Mouse (Mus musculus): ENCODE measurements around the gene Capn2. TPM values are rescaled to one million over a fixed set of nuclear protein-coding genes. Genes with fewer than 3 reads are reported as not detected.

Capn2 gene
- total and polyA plus RNA-seq, 3 experiments: 10.6 to 19.3 TPM; not detected in 1

GRCm38 (mm10) chr1:182439546-182440222, 77.7 kb downstream of the Capn2 start:
- no peak overlapping the region for H3K4me3 ChIP-seq (ENCODE audit: control insufficient read depth in 1 of 2, insufficient read depth in 1 of 2, low read depth in 2 of 2, low read length in 2 of 2)
- no peaks in the 10 kb centered on the region for H3K79me2 ChIP-seq (ENCODE audit: control insufficient read depth, insufficient read depth, low read length, poor library complexity)
- H3K9ac ChIP-seq (ENCODE audit: control insufficient read depth, low read depth, low read length, poor library complexity, severe bottlenecking): no peak overlapping the region
- H3K36me3 ChIP-seq (ENCODE audit: control insufficient read depth in 1 of 2, insufficient read depth in 2 of 2, low read length in 2 of 2): peaks cover 0 to 1% of the 10 kb centered on the region in 2 experiments; a peak in 1 of 4 replicates
- no peak overlapping the region for H3K27ac ChIP-seq (ENCODE audit: control insufficient read depth, low read depth, low read length)
- DNase-seq (ENCODE audit: low read depth, low spot score): no peak
- no peaks in the 10 kb centered on the region for H3K9me3 ChIP-seq (replicated peaks; ENCODE audit: insufficient read depth, low read length)
- no peaks in the 10 kb centered on the region for H3K4me1 ChIP-seq (ENCODE audit: control insufficient read depth in 1 of 2, insufficient read depth in 2 of 2, low read length in 2 of 2)
- TF ChIP-seq HCFC1 (IDR thresholded peaks at IDR 0.05; ENCODE audit: low read depth, low read length): no peak
- no peaks in the 10 kb centered on the region for H3K27me3 ChIP-seq (ENCODE audit: control insufficient read depth in 1 of 2, insufficient read depth in 2 of 2, low read length in 2 of 2)

GRCm38 (mm10) chr1:182436746-182437145, 80.7 kb downstream of the Capn2 start:
- Histone ChIP-seq H3K36me3 (ENCODE audit: control insufficient read depth in 1 of 2, insufficient read depth in 2 of 2, low read length in 2 of 2) (no peaks in the 10 kb centered on the region; a peak in 2 of 4 replicates), H3K79me2 (ENCODE audit: control insufficient read depth, insufficient read depth, low read length, poor library complexity) (no peaks in the 10 kb centered on the region), H3K4me3 (ENCODE audit: control insufficient read depth in 1 of 2, insufficient read depth in 1 of 2, low read depth in 2 of 2, low read length in 2 of 2) (no peak overlapping the region), H3K27ac (ENCODE audit: control insufficient read depth, low read depth, low read length) (no peak overlapping the region), H3K9me3 (replicated peaks; ENCODE audit: insufficient read depth, low read length) (no peaks in the 10 kb centered on the region), H3K27me3 (ENCODE audit: control insufficient read depth in 1 of 2, insufficient read depth in 2 of 2, low read length in 2 of 2) (no peaks in the 10 kb centered on the region), H3K9ac (ENCODE audit: control insufficient read depth, low read depth, low read length, poor library complexity, severe bottlenecking) (no peak overlapping the region), H3K4me1 (ENCODE audit: control insufficient read depth in 1 of 2, insufficient read depth in 2 of 2, low read length in 2 of 2) (no peaks in the 10 kb centered on the region)
- TF ChIP-seq ZKSCAN1 (IDR thresholded peaks at IDR 0.05; ENCODE audit: low read depth, low read length): no peak
- no peak for TF ChIP-seq CTCF (IDR thresholded peaks at IDR 0.05 in 2 of 3, conservative IDR thresholded peaks at IDR 0.05 in 1 of 3; ENCODE audit: control insufficient read depth in 1 of 3, insufficient read depth in 1 of 3, low read depth in 2 of 3, low read length in 3 of 3, poor library complexity in 1 of 3, severe bottlenecking in 1 of 3)
- TF ChIP-seq POLR2AphosphoS2 (IDR thresholded peaks at IDR 0.05; ENCODE audit: low read length): no peak
- TF ChIP-seq MYC (IDR thresholded peaks at IDR 0.05; ENCODE audit: low read depth, low read length): no peak
- TF ChIP-seq KAT2A (conservative IDR thresholded peaks at IDR 0.05; ENCODE audit: low read depth, low read length): no peak
- no peak for TF ChIP-seq TCF12 (IDR thresholded peaks at IDR 0.05; ENCODE audit: low read depth, low read length)
- no peak for TF ChIP-seq SMC3 (IDR thresholded peaks at IDR 0.05; ENCODE audit: low read depth, low read length)
- no peak for TF ChIP-seq ZMIZ1 (IDR thresholded peaks at IDR 0.05; ENCODE audit: low read depth, low read length)
- no peak for TF ChIP-seq CHD2 (IDR thresholded peaks at IDR 0.05; ENCODE audit: low read length)
- TF ChIP-seq GATA1 (IDR thresholded peaks at IDR 0.05; ENCODE audit: low read depth, low read length): no peak
- TF ChIP-seq E2F4 (IDR thresholded peaks at IDR 0.05; ENCODE audit: borderline replicate concordance, low read depth, low read length): no peak
- TF ChIP-seq POLR2A (IDR thresholded peaks at IDR 0.05; ENCODE audit: control insufficient read depth in 1 of 2, insufficient read depth in 1 of 2, low read depth in 1 of 2, low read length in 2 of 2, poor library complexity in 1 of 2): no peak
- TF ChIP-seq MAFK (IDR thresholded peaks at IDR 0.05; ENCODE audit: borderline replicate concordance, low read depth, low read length): no peak
- DNase-seq (ENCODE audit: low read depth, low spot score): no peak

GRCm38 (mm10) chr1:182432059-182432458, 85.3 kb downstream of the Capn2 start:
- H3K9ac ChIP-seq (ENCODE audit: control insufficient read depth, low read depth, low read length, poor library complexity, severe bottlenecking): no peak overlapping the region
- H3K27me3 ChIP-seq (ENCODE audit: control insufficient read depth in 1 of 2, insufficient read depth in 2 of 2, low read length in 2 of 2): no peaks in the 10 kb centered on the region
- no peaks in the 10 kb centered on the region; a peak in 3 of 4 replicates for H3K36me3 ChIP-seq (ENCODE audit: control insufficient read depth in 1 of 2, insufficient read depth in 2 of 2, low read length in 2 of 2)
- H3K4me1 ChIP-seq (ENCODE audit: control insufficient read depth in 1 of 2, insufficient read depth in 2 of 2, low read length in 2 of 2): no peaks in the 10 kb centered on the region
- no peaks in the 10 kb centered on the region for H3K9me3 ChIP-seq (replicated peaks; ENCODE audit: insufficient read depth, low read length)
- no peak overlapping the region for H3K4me3 ChIP-seq (ENCODE audit: control insufficient read depth in 1 of 2, insufficient read depth in 1 of 2, low read depth in 2 of 2, low read length in 2 of 2)
- TF ChIP-seq NRF1 (IDR thresholded peaks at IDR 0.05; ENCODE audit: insufficient read depth, low read depth, low read length, poor library complexity, severe bottlenecking): no peak
- no peak for TF ChIP-seq MYC (IDR thresholded peaks at IDR 0.05; ENCODE audit: low read depth, low read length)
- TF ChIP-seq RCOR1 (IDR thresholded peaks at IDR 0.05; ENCODE audit: low read depth, low read length): no peak
- TF ChIP-seq GATA1 (IDR thresholded peaks at IDR 0.05; ENCODE audit: low read depth, low read length): no peak
- no peak for TF ChIP-seq ZMIZ1 (IDR thresholded peaks at IDR 0.05; ENCODE audit: low read depth, low read length)
- TF ChIP-seq ZNF384 (IDR thresholded peaks at IDR 0.05; ENCODE audit: low read depth, low read length): no peak
- TF ChIP-seq RAD21 (IDR thresholded peaks at IDR 0.05; ENCODE audit: low read depth, low read length): no peak
- DNase-seq (ENCODE audit: low read depth, low spot score): no peak
- H3K79me2 ChIP-seq (ENCODE audit: control insufficient read depth, insufficient read depth, low read length, poor library complexity): no peaks in the 10 kb centered on the region
- no peak overlapping the region for H3K27ac ChIP-seq (ENCODE audit: control insufficient read depth, low read depth, low read length)

Measured in MEL (cell line).